Mouse (Mus musculus) kidney, adult 18-20 months (tissue): Measurements from ENCODE around the gene Ankdd1b.

Experiments used
- DNase-seq: peaks from one replicate; pipeline ENCODE4 v3.0.0; 2021

The Ankdd1b gene

GRCm38 (mm10) chr13:96401251-96401650 lies 69.7 kb downstream of the Ankdd1b start:
- DNase-seq: peak; percentile 53

GRCm38 (mm10) chr13:96389301-96389700 lies 81.7 kb downstream of the Ankdd1b start:
- DNase-seq: no peak

GRCm38 (mm10) chr13:96388042-96388888 lies 82.7 kb downstream of the Ankdd1b start, which contains the start of gene Poc5:
Gene Poc5, plus strand, starts transcription at chr13:96388294.
- DNase-seq: peak; percentile 100

GRCm38 (mm10) chr13:96377883-96378282 lies 93.1 kb downstream of the Ankdd1b start:
- DNase-seq: no peak

GRCm38 (mm10) chr13:96376871-96377270 lies 94.1 kb downstream of the Ankdd1b start:
- no peak for DNase-seq

- DNase-seq: no peak
Observed at GRCm38 (mm10) chr13:96375519-96375918, 95.5 kb downstream of the Ankdd1b start.
